ENCODE assay signal across 15 mouse cellular contexts in genomic region chr4:34661927-34662326, GRCm38 (mm10). TPM values are rescaled to one million over a fixed set of nuclear protein-coding genes. Genes with fewer than 3 reads are reported as not detected.
DNase-seq lines count a peak whose midpoint lies in the region; ATAC-seq and TF ChIP-seq lines count a peak whose summit lies in the region.
"Had no signal": no experiment of that assay in that cellular context is flagged by ENCODE, and none has a peak within 500 bp of the region (broad histone marks: within the 10 kb centered on the region; RNA-seq: fewer than 3 reads in every experiment).

No protein-coding gene starts in this region.

- H3K9ac ChIP-seq in hindbrain, postnatal 0 days (replicated peaks; ENCODE audit: low read length): no peak overlapping the region
- H3K9ac ChIP-seq in midbrain, embryonic 13.5 days (replicated peaks): no peak overlapping the region
- no peak overlapping the region for H3K9ac ChIP-seq in midbrain, embryonic 14.5 days (replicated peaks; ENCODE audit: low read length)
- H3K9ac ChIP-seq in stomach, embryonic 16.5 days (ENCODE audit: low read length): no peak overlapping the region
- H3K9ac ChIP-seq: embryonic facial prominence, embryonic 13.5 days; forebrain, embryonic 15.5 days had no signal

- TF ChIP-seq CTCF in hindbrain, postnatal 0 days (IDR thresholded peaks at IDR 0.05; ENCODE audit: low read depth): no peak
- TF ChIP-seq CTCF in left cerebral cortex, adult 2 months (IDR thresholded peaks at IDR 0.05): no peak

- H3K9me3 ChIP-seq in hindbrain, postnatal 0 days (ENCODE audit: low read length): no peaks in the 10 kb centered on the region
- no peaks in the 10 kb centered on the region for H3K9me3 ChIP-seq in hindbrain, embryonic 10.5 days
- H3K9me3 ChIP-seq in midbrain, embryonic 13.5 days: no peaks in the 10 kb centered on the region
- H3K9me3 ChIP-seq in midbrain, embryonic 14.5 days (ENCODE audit: control insufficient read depth, low read length): no peaks in the 10 kb centered on the region
- H3K9me3 ChIP-seq in stomach, embryonic 16.5 days (replicated peaks; ENCODE audit: control insufficient read depth, low read length): no peaks in the 10 kb centered on the region
- H3K9me3 ChIP-seq: embryonic facial prominence, embryonic 13.5 days; forebrain, embryonic 15.5 days; limb, embryonic 10.5 days had no signal

- no peak overlapping the region for H3K27ac ChIP-seq in hindbrain, postnatal 0 days
- no peak overlapping the region for H3K27ac ChIP-seq in hindbrain, embryonic 10.5 days
- no peak overlapping the region for H3K27ac ChIP-seq in midbrain, embryonic 13.5 days
- H3K27ac ChIP-seq in midbrain, embryonic 14.5 days (replicated peaks; ENCODE audit: low read depth, low read length): no peak overlapping the region
- H3K27ac ChIP-seq in left cerebral cortex, adult 2 months: peak overlapping the region; percentile 55
- H3K27ac ChIP-seq in stomach, embryonic 16.5 days (ENCODE audit: low read length): no peak overlapping the region
- H3K27ac ChIP-seq: embryonic facial prominence, embryonic 13.5 days; forebrain, embryonic 15.5 days; limb, embryonic 10.5 days had no signal

- 91% methylated on average over 6 of the region's 6 CpGs for WGBS in hindbrain, postnatal 0 days
- 86% methylated on average over 6 of the region's 6 CpGs for WGBS in hindbrain, embryonic 10.5 days
- 94% methylated on average over 6 of the region's 6 CpGs for WGBS in midbrain, embryonic 13.5 days
- WGBS in midbrain, embryonic 14.5 days: 86% methylated on average over 6 of the region's 6 CpGs
- 78% methylated on average over 6 of the region's 6 CpGs for WGBS in stomach, embryonic 16.5 days

- DNase-seq in hindbrain, postnatal 0 days (ENCODE audit: low spot score): no peak
- DNase-seq in hindbrain, embryonic 10.5 days (ENCODE audit: low spot score): no peak
- DNase-seq in midbrain, embryonic 14.5 days: no peak
- peak; percentile 23 to 45 for DNase-seq in left cerebral cortex, adult 2 months (ENCODE audit: extremely low spot score in 1 of 2, low spot score in 2 of 2)
- DNase-seq: cerebellum, postnatal 14 days; heart, adult 18-20 months; kidney, adult 2 months; lung, adult 18-20 months had no signal

- intact Hi-C loops in left cerebral cortex, adult 2 months (cut with DNase I): no loop called here

- H3K4me1 ChIP-seq in hindbrain, postnatal 0 days (ENCODE audit: insufficient read depth, low read length): no peaks in the 10 kb centered on the region
- H3K4me1 ChIP-seq in hindbrain, embryonic 10.5 days (replicated peaks): no peaks in the 10 kb centered on the region
- H3K4me1 ChIP-seq in midbrain, embryonic 13.5 days (replicated peaks): no peaks in the 10 kb centered on the region
- H3K4me1 ChIP-seq in midbrain, embryonic 14.5 days (ENCODE audit: control insufficient read depth, insufficient read depth, low read length): no peaks in the 10 kb centered on the region
- no peaks in the 10 kb centered on the region for H3K4me1 ChIP-seq in stomach, embryonic 16.5 days (ENCODE audit: control insufficient read depth, insufficient read depth, low read length)
- H3K4me1 ChIP-seq: embryonic facial prominence, embryonic 13.5 days; forebrain, embryonic 15.5 days; limb, embryonic 10.5 days had no signal

- ATAC-seq in hindbrain, postnatal 0 days: 0 out of 2 replicates have a peak, but pooled peaks have one; percentile 32
- peak; percentile 37 for ATAC-seq in midbrain, embryonic 13.5 days
- no peak for ATAC-seq in midbrain, embryonic 14.5 days (ENCODE audit: low FRiP score, low TSS enrichment)
- peak; percentile 44; the same call in 1 of the 2 replicates for ATAC-seq in stomach, embryonic 16.5 days (ENCODE audit: insufficient read depth, low FRiP score)
- no peak for ATAC-seq in monocyte, adult 5-6 weeks (replicated peaks; ENCODE audit: insufficient number of reproducible peaks, low FRiP score, low TSS enrichment, poor library complexity, severe bottlenecking)
- ATAC-seq: forebrain, embryonic 15.5 days; Patski had no signal

- no peaks in the 10 kb centered on the region for H3K27me3 ChIP-seq in hindbrain, postnatal 0 days (ENCODE audit: insufficient read depth, low read length)
- no peaks in the 10 kb centered on the region for H3K27me3 ChIP-seq in hindbrain, embryonic 10.5 days (ENCODE audit: insufficient read depth, poor library complexity, severe bottlenecking)
- H3K27me3 ChIP-seq in midbrain, embryonic 13.5 days: no peaks in the 10 kb centered on the region
- H3K27me3 ChIP-seq in midbrain, embryonic 14.5 days (ENCODE audit: control insufficient read depth, insufficient read depth, low read length): no peaks in the 10 kb centered on the region
- H3K27me3 ChIP-seq in stomach, embryonic 16.5 days (ENCODE audit: control insufficient read depth, insufficient read depth, low read length): no peaks in the 10 kb centered on the region
- H3K27me3 ChIP-seq: embryonic facial prominence, embryonic 13.5 days; forebrain, embryonic 15.5 days; Patski had no signal

- peaks cover 44% of the 10 kb centered on the region for H3K36me3 ChIP-seq in hindbrain, postnatal 0 days (ENCODE audit: insufficient read depth, low read length)
- H3K36me3 ChIP-seq in hindbrain, embryonic 10.5 days: peaks cover 94% of the 10 kb centered on the region
- H3K36me3 ChIP-seq in midbrain, embryonic 13.5 days: peaks cover 83% of the 10 kb centered on the region
- peaks cover 85% of the 10 kb centered on the region for H3K36me3 ChIP-seq in midbrain, embryonic 14.5 days (ENCODE audit: control insufficient read depth, insufficient read depth, low read length)
- peaks cover 22% of the 10 kb centered on the region for H3K36me3 ChIP-seq in stomach, embryonic 16.5 days (ENCODE audit: control insufficient read depth, insufficient read depth, low read length)

- no peak overlapping the region for H3K4me2 ChIP-seq in hindbrain, postnatal 0 days (ENCODE audit: low read depth, low read length)
- H3K4me2 ChIP-seq in midbrain, embryonic 13.5 days (replicated peaks): no peak overlapping the region
- no peak overlapping the region for H3K4me2 ChIP-seq in midbrain, embryonic 14.5 days (ENCODE audit: low read length)
- H3K4me2 ChIP-seq in stomach, embryonic 16.5 days (ENCODE audit: low read depth, low read length): no peak overlapping the region
- H3K4me2 ChIP-seq: embryonic facial prominence, embryonic 13.5 days; forebrain, embryonic 15.5 days had no signal

- H3K4me3 ChIP-seq in hindbrain, postnatal 0 days (ENCODE audit: low read length): no peak overlapping the region
- H3K4me3 ChIP-seq in hindbrain, embryonic 10.5 days: no peak overlapping the region
- no peak overlapping the region for H3K4me3 ChIP-seq in midbrain, embryonic 13.5 days (replicated peaks)
- H3K4me3 ChIP-seq in midbrain, embryonic 14.5 days (replicated peaks; ENCODE audit: low read depth, low read length): no peak overlapping the region
- H3K4me3 ChIP-seq in left cerebral cortex, adult 2 months: no peak overlapping the region
- no peak overlapping the region for H3K4me3 ChIP-seq in stomach, embryonic 16.5 days (replicated peaks; ENCODE audit: low read length)
- H3K4me3 ChIP-seq: embryonic facial prominence, embryonic 13.5 days; forebrain, embryonic 15.5 days; limb, embryonic 10.5 days had no signal

RNA-seq across cellular contexts. Expression of gene Slc35a1, which starts 25.3 kb away (rescaled TPM):
- total RNA-seq in hindbrain, postnatal 0 days (2014; rRNA removed): 22.2 and 23.3 TPM in 2 replicates
- 34.0 and 36.8 TPM in 2 replicates for polyA plus RNA-seq in hindbrain, postnatal 0 days (2015; fragmentation: Nextera tagmentation; extraction: Ambion mirVana)
- 59.4 and 61.5 TPM in 2 replicates for polyA plus RNA-seq in hindbrain, embryonic 10.5 days (2016; fragmentation: Nextera tagmentation; extraction: Ambion mirVana)
- polyA plus RNA-seq in midbrain, embryonic 13.5 days (2015; fragmentation: Nextera tagmentation; extraction: Ambion mirVana): 54.6 and 55.3 TPM in 2 replicates
- polyA plus RNA-seq in midbrain, embryonic 14.5 days (2014; fragmentation: Nextera tagmentation; extraction: Ambion mirVana): 40.2 and 41.8 TPM in 2 replicates
- 10 to 100 TPM; 18.6 to 21.8 TPM for total RNA-seq in left cerebral cortex, adult 2 months (2021)
- 67.3 and 84.3 TPM in 2 replicates for polyA plus RNA-seq in stomach, embryonic 16.5 days (2015; fragmentation: Nextera tagmentation; extraction: Ambion mirVana)
- total RNA-seq in monocyte, adult 5-6 weeks (2017): 10.5 to 24.0 TPM (median 22.2 TPM) in 3 replicates

RNA-seq across cellular contexts. Expression of gene Rars2, which starts 47.2 kb away (rescaled TPM):
- 11.0 and 16.8 TPM in 2 replicates for total RNA-seq in hindbrain, postnatal 0 days (2014; rRNA removed)
- polyA plus RNA-seq in hindbrain, postnatal 0 days (2015; fragmentation: Nextera tagmentation; extraction: Ambion mirVana): 45.8 and 46.5 TPM in 2 replicates
- polyA plus RNA-seq in hindbrain, embryonic 10.5 days (2016; fragmentation: Nextera tagmentation; extraction: Ambion mirVana): 67.2 and 69.8 TPM in 2 replicates
- 66.3 and 69.5 TPM in 2 replicates for polyA plus RNA-seq in midbrain, embryonic 13.5 days (2015; fragmentation: Nextera tagmentation; extraction: Ambion mirVana)
- 48.2 and 59.5 TPM in 2 replicates for polyA plus RNA-seq in midbrain, embryonic 14.5 days (2014; fragmentation: Nextera tagmentation; extraction: Ambion mirVana)
- 10 to 100 TPM; 21.3 to 27.7 TPM for total RNA-seq in left cerebral cortex, adult 2 months (2021)
- 68.2 and 68.8 TPM in 2 replicates for polyA plus RNA-seq in stomach, embryonic 16.5 days (2015; fragmentation: Nextera tagmentation; extraction: Ambion mirVana)
- 18.7 to 26.0 TPM (median 24.8 TPM) in 3 replicates for total RNA-seq in monocyte, adult 5-6 weeks (2017)

RNA-seq across cellular contexts. Expression of gene Orc3, which starts 47.2 kb away (rescaled TPM):
- 68.0 and 68.9 TPM in 2 replicates for total RNA-seq in hindbrain, postnatal 0 days (2014; rRNA removed)
- 61.8 and 61.9 TPM in 2 replicates for polyA plus RNA-seq in hindbrain, postnatal 0 days (2015; fragmentation: Nextera tagmentation; extraction: Ambion mirVana)
- 82.1 and 95.5 TPM in 2 replicates for polyA plus RNA-seq in hindbrain, embryonic 10.5 days (2016; fragmentation: Nextera tagmentation; extraction: Ambion mirVana)
- polyA plus RNA-seq in midbrain, embryonic 13.5 days (2015; fragmentation: Nextera tagmentation; extraction: Ambion mirVana): 96.8 and 104 TPM in 2 replicates
- 95.2 and 118 TPM in 2 replicates for polyA plus RNA-seq in midbrain, embryonic 14.5 days (2014; fragmentation: Nextera tagmentation; extraction: Ambion mirVana)
- total RNA-seq in left cerebral cortex, adult 2 months (2021): 10 to 100 TPM; 41.6 to 42.4 TPM
- 72.2 and 77.5 TPM in 2 replicates for polyA plus RNA-seq in stomach, embryonic 16.5 days (2015; fragmentation: Nextera tagmentation; extraction: Ambion mirVana)
- total RNA-seq in monocyte, adult 5-6 weeks (2017): 59.8 to 81.4 TPM (median 60.7 TPM) in 3 replicates

Comparison
In these comparisons a context has a peak if more than half of its experiments do, and no peak if none do; other contexts are left out.
1. ATAC-seq: peak in hindbrain, postnatal 0 days (single experiment), midbrain, embryonic 13.5 days (single experiment) and stomach, embryonic 16.5 days (single experiment); none in midbrain, embryonic 14.5 days (single experiment) and monocyte, adult 5-6 weeks (single experiment).
2. DNase-seq: peak in left cerebral cortex, adult 2 months (2 of 2); none in hindbrain, postnatal 0 days (single experiment), hindbrain, embryonic 10.5 days (single experiment) and midbrain, embryonic 14.5 days (single experiment).